Mouse (Mus musculus): Measurements from ENCODE around the gene Krtcap3. TPM values are rescaled to one million over a fixed set of nuclear protein-coding genes. Genes with fewer than 3 reads are reported as not detected.
A peak's percentile ranks its signal among the peaks of the same experiment; 100 is the strongest.

Krtcap3 gene
- polyA plus RNA-seq, 1 experiment from 2014 or later: 7.5 TPM

DNA sequence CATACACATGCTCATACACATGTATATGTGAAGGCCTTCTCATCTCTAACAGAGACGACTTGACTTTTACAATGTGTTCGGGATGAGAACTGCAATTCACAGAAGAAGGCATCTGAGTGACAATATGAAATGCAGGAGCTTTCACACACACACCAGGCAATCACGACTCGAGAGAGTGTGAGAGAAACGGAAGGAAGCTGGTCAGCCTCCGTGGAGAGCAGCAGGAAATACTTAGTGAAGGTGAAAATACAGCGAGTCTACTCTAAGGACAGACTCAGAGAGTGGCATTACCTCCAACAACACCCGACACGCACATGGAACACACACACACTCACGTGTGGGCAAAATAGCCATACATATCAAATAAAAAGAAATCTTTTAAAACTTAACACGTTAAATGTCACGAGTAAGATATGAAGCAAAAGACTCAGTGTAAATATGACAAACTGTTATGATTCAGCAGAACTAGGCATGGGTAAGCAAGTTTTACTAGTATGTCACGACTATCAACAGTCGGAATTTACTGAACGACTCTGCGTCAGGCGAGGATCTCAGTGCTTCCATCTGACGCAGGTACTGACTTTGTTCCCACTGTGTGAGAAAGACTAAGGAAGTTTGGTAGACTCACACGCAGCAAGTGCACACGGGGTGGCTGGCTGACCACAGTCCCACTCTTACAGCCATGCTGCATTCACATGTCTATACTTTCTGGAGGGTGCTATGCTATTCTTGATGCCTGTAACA is 27.9 kb downstream of the Krtcap3 start:
- DNase-seq: no peak
- Histone ChIP-seq H3K4me3 (ENCODE audit: low read depth, low read length) (no peak overlapping the region), H3K36me3 (replicated peaks; ENCODE audit: insufficient read depth, low read length) (peaks cover 22% of the 10 kb centered on the region), H3K9me3 (ENCODE audit: low read length) (no peaks in the 10 kb centered on the region), H3K4me2 (ENCODE audit: low read depth, low read length) (no peak overlapping the region), H3K27ac (ENCODE audit: low read depth) (no peak overlapping the region), H3K4me1 (ENCODE audit: insufficient read depth) (no peaks in the 10 kb centered on the region), H3K9ac (replicated peaks) (no peak overlapping the region), H3K27me3 (ENCODE audit: insufficient read depth, low read length) (no peaks in the 10 kb centered on the region)
- ATAC-seq: no peak
- TF ChIP-seq CTCF (IDR thresholded peaks at IDR 0.05; ENCODE audit: low read depth) (no peak), EP300 (IDR thresholded peaks at IDR 0.05; ENCODE audit: low read depth) (no peak)
- WGBS (ENCODE audit: insufficient replicate concordance): 62% methylated on average over 20 of the region's 20 CpGs

- Histone ChIP-seq H3K4me1 (ENCODE audit: insufficient read depth) (peaks cover 21% of the 10 kb centered on the region), H3K9ac (replicated peaks) (no peak overlapping the region), H3K27ac (ENCODE audit: low read depth) (no peak overlapping the region), H3K4me3 (ENCODE audit: low read depth, low read length) (no peak overlapping the region), H3K4me2 (ENCODE audit: low read depth, low read length) (no peak overlapping the region), H3K36me3 (replicated peaks; ENCODE audit: insufficient read depth, low read length) (peaks cover 9% of the 10 kb centered on the region; the same call in 1 of the 2 replicates), H3K27me3 (ENCODE audit: insufficient read depth, low read length) (no peaks in the 10 kb centered on the region), H3K9me3 (ENCODE audit: low read length) (no peaks in the 10 kb centered on the region)
- TF ChIP-seq EP300 (IDR thresholded peaks at IDR 0.05; ENCODE audit: low read depth) (no peak), CTCF (IDR thresholded peaks at IDR 0.05; ENCODE audit: low read depth) (no peak)
- WGBS (ENCODE audit: insufficient replicate concordance): 40% methylated on average over 4 of the region's 4 CpGs
- DNase-seq (no peak), ATAC-seq (no peak)
Observed at GRCm38 (mm10) chr5:31288225-31288624, 36.7 kb downstream of the Krtcap3 start.

DNA sequence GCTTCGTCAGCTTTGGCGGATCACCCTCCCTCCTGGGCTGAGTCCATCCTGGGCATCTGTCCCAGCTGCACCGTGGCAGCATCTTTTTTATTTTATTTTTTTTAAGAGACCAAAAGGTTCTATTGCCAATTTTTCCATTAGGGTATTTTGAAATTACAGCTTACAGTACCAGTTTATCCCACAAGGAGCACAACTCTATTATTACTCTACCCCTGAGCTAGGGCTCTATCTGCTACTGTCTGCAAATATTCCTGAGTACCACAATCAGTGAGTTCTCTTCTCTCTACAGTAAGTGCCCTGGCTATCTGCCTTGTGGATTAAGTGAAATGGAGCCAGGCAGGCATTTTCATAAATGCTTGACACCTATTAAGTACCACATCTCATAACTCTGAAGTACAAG is 37.2 kb downstream of the Krtcap3 start:
- H3K4me2 ChIP-seq (ENCODE audit: low read depth, low read length): no peak overlapping the region
- TF ChIP-seq CTCF (IDR thresholded peaks at IDR 0.05; ENCODE audit: low read depth) (no peak), EP300 (IDR thresholded peaks at IDR 0.05; ENCODE audit: low read depth) (no peak)
- no peaks in the 10 kb centered on the region for H3K27me3 ChIP-seq (ENCODE audit: insufficient read depth, low read length)
- peaks cover 8% of the 10 kb centered on the region; the same call in 1 of the 2 replicates for H3K36me3 ChIP-seq (replicated peaks; ENCODE audit: insufficient read depth, low read length)
- no peak for DNase-seq
- no peaks in the 10 kb centered on the region for H3K9me3 ChIP-seq (ENCODE audit: low read length)
- no peak for ATAC-seq
- H3K4me3 ChIP-seq (ENCODE audit: low read depth, low read length): no peak overlapping the region
- no peak overlapping the region for H3K9ac ChIP-seq (replicated peaks)
- H3K27ac ChIP-seq (ENCODE audit: low read depth): no peak overlapping the region
- H3K4me1 ChIP-seq (ENCODE audit: insufficient read depth): peaks cover 21% of the 10 kb centered on the region
- 62% methylated on average over 3 of the region's 3 CpGs for WGBS (ENCODE audit: insufficient replicate concordance)

DNA sequence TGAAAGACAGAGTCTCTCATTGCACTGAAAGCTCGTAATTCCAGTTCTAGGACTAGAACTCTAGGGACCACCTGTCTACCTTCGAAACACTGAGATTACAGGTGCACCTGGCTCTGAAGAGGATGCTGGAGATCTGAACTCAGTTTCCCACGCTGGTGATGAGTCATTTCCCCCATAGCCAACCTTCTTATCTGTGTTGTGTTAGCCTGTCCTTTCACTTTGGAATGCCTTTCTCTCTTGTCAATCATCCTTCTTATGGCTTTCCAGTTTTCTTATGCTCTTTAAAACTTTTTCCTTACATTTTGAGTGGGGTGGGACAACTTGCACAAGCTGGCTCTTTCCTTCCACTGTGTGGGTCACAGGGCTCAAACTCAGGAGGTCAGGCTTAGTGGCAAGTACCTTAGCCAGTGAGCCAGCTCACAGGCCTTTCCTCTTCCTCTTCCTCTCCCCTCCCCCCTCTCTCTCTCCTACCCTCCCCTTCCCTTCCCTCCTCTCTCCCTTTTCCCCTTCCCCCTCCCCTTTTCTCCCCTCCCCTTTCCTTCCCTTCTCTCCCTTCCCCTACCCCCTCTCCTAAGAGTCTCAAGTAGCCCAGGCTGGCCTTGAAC is 38.2 kb downstream of the Krtcap3 start:
- Histone ChIP-seq H3K36me3 (replicated peaks; ENCODE audit: insufficient read depth, low read length) (peaks cover 5% of the 10 kb centered on the region; the same call in 1 of the 2 replicates), H3K27me3 (ENCODE audit: insufficient read depth, low read length) (0 out of 2 replicates have a peak, but pooled peaks cover under 1% of the 10 kb centered on the region), H3K4me1 (ENCODE audit: insufficient read depth) (peaks cover 21% of the 10 kb centered on the region), H3K9ac (replicated peaks) (no peak overlapping the region), H3K4me2 (ENCODE audit: low read depth, low read length) (peak overlapping the region; percentile 89; the same call in 1 of the 2 replicates), H3K9me3 (ENCODE audit: low read length) (no peaks in the 10 kb centered on the region), H3K4me3 (ENCODE audit: low read depth, low read length) (0 out of 2 replicates have a peak overlapping the region, but pooled peaks have one; percentile 59), H3K27ac (ENCODE audit: low read depth) (peak overlapping the region; percentile 77)
- WGBS (ENCODE audit: insufficient replicate concordance): 52% methylated on average over 3 of the region's 3 CpGs
- ATAC-seq (no peak), DNase-seq (no peak)
- TF ChIP-seq CTCF (IDR thresholded peaks at IDR 0.05; ENCODE audit: low read depth): no peak
- TF ChIP-seq EP300 (IDR thresholded peaks at IDR 0.05; ENCODE audit: low read depth): no peak

GRCm38 (mm10) chr5:31290521-31291360 is 39.2 kb downstream of the Krtcap3 start, which contains the start of gene Ift172:
Gene Ift172, minus strand, starts transcription at chr5:31291116.
- no peak for TF ChIP-seq EP300 (IDR thresholded peaks at IDR 0.05; ENCODE audit: low read depth)
- no peak for TF ChIP-seq CTCF (IDR thresholded peaks at IDR 0.05; ENCODE audit: low read depth)
- H3K4me1 ChIP-seq (ENCODE audit: insufficient read depth): peaks cover 26% of the 10 kb centered on the region
- H3K4me2 ChIP-seq (ENCODE audit: low read depth, low read length): peak within 1 kb of the TSS; percentile 89
- H3K27ac ChIP-seq (ENCODE audit: low read depth): peak within 1 kb of the TSS; percentile 79
- ATAC-seq (peak; percentile 97), DNase-seq (peak; percentile 95)
- WGBS (ENCODE audit: insufficient replicate concordance): 1% methylated on average over 45 of the region's 45 CpGs
- no peaks in the 10 kb centered on the region for H3K9me3 ChIP-seq (ENCODE audit: low read length)
- peak within 1 kb of the TSS; percentile 62 for H3K9ac ChIP-seq (replicated peaks)
- H3K27me3 ChIP-seq (ENCODE audit: insufficient read depth, low read length): peaks cover 4% of the 10 kb centered on the region; the same call in 1 of the 2 replicates
- no peaks in the 10 kb centered on the region for H3K36me3 ChIP-seq (replicated peaks; ENCODE audit: insufficient read depth, low read length)
- peak within 1 kb of the TSS; percentile 59 for H3K4me3 ChIP-seq (ENCODE audit: low read depth, low read length)

DNA sequence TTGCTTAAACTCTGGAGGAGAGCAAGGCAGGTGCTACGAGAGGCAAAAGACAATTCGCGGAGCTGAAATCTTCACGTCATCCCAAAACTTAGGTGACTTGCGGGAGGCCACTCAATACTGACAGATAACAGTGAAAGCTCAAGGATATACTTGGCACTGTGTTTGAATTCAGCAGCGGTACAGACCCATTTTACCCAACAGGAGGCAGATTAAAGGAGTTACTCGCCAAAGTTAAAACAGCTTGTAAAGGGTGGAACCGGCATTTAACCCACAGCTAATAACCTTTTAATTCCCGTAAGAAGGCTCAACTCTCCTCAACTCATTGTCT is 39.8 kb downstream of the Krtcap3 start:
- DNase-seq: no peak
- Histone ChIP-seq H3K27me3 (ENCODE audit: insufficient read depth, low read length) (peaks cover 4% of the 10 kb centered on the region; the same call in 1 of the 2 replicates), H3K4me2 (ENCODE audit: low read depth, low read length) (peak overlapping the region; percentile 89), H3K9ac (replicated peaks) (peak overlapping the region; percentile 49), H3K4me1 (ENCODE audit: insufficient read depth) (peaks cover 26% of the 10 kb centered on the region), H3K9me3 (ENCODE audit: low read length) (no peaks in the 10 kb centered on the region), H3K4me3 (ENCODE audit: low read depth, low read length) (peak overlapping the region; percentile 59), H3K27ac (ENCODE audit: low read depth) (peak overlapping the region; percentile 79), H3K36me3 (replicated peaks; ENCODE audit: insufficient read depth, low read length) (no peaks in the 10 kb centered on the region)
- ATAC-seq: no peak; the same call in 1 of the 2 replicates
- TF ChIP-seq CTCF (IDR thresholded peaks at IDR 0.05; ENCODE audit: low read depth) (no peak), EP300 (IDR thresholded peaks at IDR 0.05; ENCODE audit: low read depth) (no peak)
- WGBS (ENCODE audit: insufficient replicate concordance): 3% methylated on average over 9 of the region's 9 CpGs
